Mouse (Mus musculus): ENCODE data around the gene Cnbd2. TPM values are rescaled to one million over a fixed set of nuclear protein-coding genes. Genes with fewer than 3 reads are reported as not detected.

Cnbd2 gene
- total and polyA plus RNA-seq, 3 experiments: 1.0 to 3.6 (median 3.0) TPM

DNA sequence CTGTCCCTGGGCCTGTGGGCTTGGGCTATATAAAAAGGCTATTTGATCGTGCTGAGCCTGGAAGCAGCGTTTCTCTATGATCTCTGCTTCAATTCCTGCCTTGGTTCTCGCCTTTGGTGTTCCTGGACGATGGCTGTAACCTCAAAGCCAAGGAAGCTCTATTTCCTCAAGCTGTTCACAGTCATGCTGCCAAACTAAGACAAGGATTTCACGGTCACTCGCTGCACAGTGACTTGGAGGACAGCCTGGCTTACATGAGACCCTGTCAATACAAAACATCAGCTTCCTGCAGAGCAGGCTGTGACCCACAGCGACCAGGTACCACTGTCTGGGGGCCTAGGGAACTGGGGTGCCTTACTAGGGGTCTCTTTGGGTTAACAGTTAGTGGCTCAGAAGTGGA, 64.9 kb downstream of the Cnbd2 start:
- Histone ChIP-seq H3K27ac (ENCODE audit: insufficient read depth, low read depth) (no peak overlapping the region), H3K9me3 (replicated peaks; ENCODE audit: low read length) (no peaks in the 10 kb centered on the region), H3K79me2 (replicated peaks; ENCODE audit: control insufficient read depth, extremely low read depth, insufficient read depth, poor library complexity, severe bottlenecking) (no peaks in the 10 kb centered on the region), H3K4me2 (ENCODE audit: insufficient read depth, low read depth, poor library complexity, severe bottlenecking) (no peak overlapping the region), H3K4me1 (ENCODE audit: control insufficient read depth in 1 of 2, insufficient read depth in 2 of 2) (no peaks in the 10 kb centered on the region), H3K9ac (ENCODE audit: insufficient read depth, low read depth) (no peak overlapping the region), H3K4me3 (replicated peaks in 1 of 3; ENCODE audit: low read depth in 2 of 3, low read length in 2 of 3, poor library complexity in 1 of 3) (no peak overlapping the region), H3K36me3 (replicated peaks in 1 of 2; ENCODE audit: control insufficient read depth in 1 of 2, insufficient read depth in 1 of 2, low read length in 1 of 2) (no peaks in the 10 kb centered on the region), H3K27me3 (replicated peaks) (no peaks in the 10 kb centered on the region)
- dilution Hi-C loops (cut with MboI; ENCODE audit: extremely low pct_ligation_motif_present, extremely low pct_unique_long_range_greater_than_20kb, low sequenced_read_pairs) (no loop called here), in situ Hi-C loops (cut with MboI; ENCODE audit: low pct_ligation_motif_present, low pct_unique_long_range_greater_than_20kb, low sequenced_read_pairs) (no loop called here)
- TF ChIP-seq BHLHE40 (IDR thresholded peaks at IDR 0.05; ENCODE audit: low read depth, low read length) (no peak), GABPA (IDR thresholded peaks at IDR 0.05; ENCODE audit: insufficient replicate concordance, low read depth, low read length) (no peak), IRF4 (IDR thresholded peaks at IDR 0.05; ENCODE audit: low read depth, low read length) (no peak), POLR2AphosphoS2 (IDR thresholded peaks at IDR 0.05; ENCODE audit: low read depth, low read length) (no peak), MYC (IDR thresholded peaks at IDR 0.05; ENCODE audit: low read depth, low read length) (no peak), POLR2A (IDR thresholded peaks at IDR 0.05; ENCODE audit: low read depth, low read length) (no peak), USF1 (IDR thresholded peaks at IDR 0.05; ENCODE audit: low read depth, low read length) (no peak), SIN3A (IDR thresholded peaks at IDR 0.05; ENCODE audit: low read length) (no peak), JUND (conservative IDR thresholded peaks at IDR 0.05; ENCODE audit: low read depth, low read length) (no peak), ZNF384 (IDR thresholded peaks at IDR 0.05; ENCODE audit: low read depth, low read length) (no peak), RCOR1 (conservative IDR thresholded peaks at IDR 0.05; ENCODE audit: low read depth, low read length) (no peak), RAD21 (IDR thresholded peaks at IDR 0.05; ENCODE audit: low read depth, low read length) (no peak)
- DNase-seq (ENCODE audit: extremely low read depth): no peak

DNA sequence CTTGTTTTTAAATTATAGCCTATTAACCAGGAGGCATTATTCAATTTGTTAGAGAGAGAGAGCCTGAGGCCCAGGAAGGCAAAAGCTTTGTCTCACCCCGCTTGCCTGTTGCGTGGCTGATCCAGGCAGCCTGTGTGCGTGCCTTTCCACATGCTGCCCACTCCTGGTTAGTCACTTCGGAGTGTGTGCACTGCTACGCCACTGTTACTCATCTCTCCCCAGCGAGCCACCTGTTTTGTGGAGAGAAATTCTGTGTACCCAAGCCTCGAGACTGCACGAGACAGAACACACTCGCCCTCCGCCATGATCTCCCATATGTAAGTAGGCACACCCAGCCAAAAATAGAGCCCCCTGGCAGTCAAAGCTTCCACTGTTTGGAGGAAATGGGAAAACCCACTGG, 67.8 kb downstream of the Cnbd2 start:
- H3K27ac ChIP-seq (ENCODE audit: insufficient read depth, low read depth): no peak overlapping the region
- H3K36me3 ChIP-seq (replicated peaks in 1 of 2; ENCODE audit: control insufficient read depth in 1 of 2, insufficient read depth in 1 of 2, low read length in 1 of 2): no peaks in the 10 kb centered on the region
- no peak overlapping the region for H3K4me2 ChIP-seq (ENCODE audit: insufficient read depth, low read depth, poor library complexity, severe bottlenecking)
- dilution Hi-C loops (cut with MboI; ENCODE audit: extremely low pct_ligation_motif_present, extremely low pct_unique_long_range_greater_than_20kb, low sequenced_read_pairs): no loop called here
- TF ChIP-seq HCFC1 (IDR thresholded peaks at IDR 0.05; ENCODE audit: low read depth, low read length) (no peak), TCF12 (IDR thresholded peaks at IDR 0.05; ENCODE audit: low read depth, low read length) (no peak), CTCF (conservative IDR thresholded peaks at IDR 0.05 in 1 of 2, IDR thresholded peaks at IDR 0.05 in 1 of 2; ENCODE audit: low read depth in 2 of 2, low read length in 2 of 2) (no peak), ETS1 (conservative IDR thresholded peaks at IDR 0.05; ENCODE audit: low read depth, low read length) (no peak), ZKSCAN1 (IDR thresholded peaks at IDR 0.05; ENCODE audit: borderline replicate concordance, low read depth, low read length) (no peak), ELF1 (IDR thresholded peaks at IDR 0.05; ENCODE audit: low read depth, low read length) (no peak), MEF2A (IDR thresholded peaks at IDR 0.05; ENCODE audit: borderline replicate concordance, low read depth, low read length) (no peak), IRF4 (IDR thresholded peaks at IDR 0.05; ENCODE audit: low read depth, low read length) (no peak)
- in situ Hi-C loops (cut with MboI; ENCODE audit: low pct_ligation_motif_present, low pct_unique_long_range_greater_than_20kb, low sequenced_read_pairs): no loop called here
- peaks cover 5% of the 10 kb centered on the region for H3K9me3 ChIP-seq (replicated peaks; ENCODE audit: low read length)
- H3K4me3 ChIP-seq (replicated peaks in 1 of 3; ENCODE audit: low read depth in 2 of 3, low read length in 2 of 3, poor library complexity in 1 of 3): no peak overlapping the region
- no peaks in the 10 kb centered on the region for H3K27me3 ChIP-seq (replicated peaks)
- DNase-seq (ENCODE audit: extremely low read depth): no peak
- no peak overlapping the region for H3K9ac ChIP-seq (ENCODE audit: insufficient read depth, low read depth)
- no peaks in the 10 kb centered on the region for H3K79me2 ChIP-seq (replicated peaks; ENCODE audit: control insufficient read depth, extremely low read depth, insufficient read depth, poor library complexity, severe bottlenecking)
- H3K4me1 ChIP-seq (ENCODE audit: control insufficient read depth in 1 of 2, insufficient read depth in 2 of 2): peaks cover 0 to 4% of the 10 kb centered on the region in 2 experiments; a peak in 1 of 4 replicates
